Mouse (Mus musculus): ENCODE data around the gene Unc80. TPM values are rescaled to one million over a fixed set of nuclear protein-coding genes. Genes with fewer than 3 reads are reported as not detected.

Gene Unc80
- polyA plus RNA-seq, 1 experiment from 2014 or later = 7.2 TPM

DNA sequence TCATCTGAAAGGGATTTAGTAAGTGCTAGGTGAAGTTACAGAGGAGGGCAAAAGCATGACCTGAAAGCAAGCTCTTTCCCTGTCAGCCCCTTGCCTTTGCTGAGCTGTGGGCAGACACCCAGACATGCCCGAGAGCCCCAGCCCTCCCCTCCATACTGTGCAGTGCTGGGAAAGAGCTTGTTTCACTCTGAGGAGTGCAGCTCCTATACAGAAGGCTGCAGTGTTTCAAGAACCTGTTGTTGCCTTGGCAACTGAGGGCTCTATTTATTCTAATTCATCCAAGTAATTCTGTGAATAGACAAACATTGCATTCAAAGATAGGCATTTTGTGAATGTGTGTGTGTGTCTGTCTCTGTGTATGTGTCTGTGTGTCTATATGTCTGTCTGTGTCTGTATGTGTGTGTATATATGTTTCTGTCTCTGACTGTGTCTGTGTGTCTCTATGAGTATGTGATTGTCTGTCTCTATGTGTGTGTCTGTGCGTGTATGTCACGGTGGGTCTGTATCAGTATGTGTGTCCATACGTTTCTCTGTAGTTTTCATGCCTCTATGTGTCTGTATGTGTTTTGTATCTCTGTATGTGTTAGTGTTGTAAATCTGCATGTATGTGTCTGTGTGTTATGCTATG lies 187.1 kb downstream of the Unc80 start:
- Histone ChIP-seq H3K4me1 (ENCODE audit: control insufficient read depth, insufficient read depth, low read length) (peaks cover 5% of the 10 kb centered on the region), H3K36me3 (ENCODE audit: control insufficient read depth, insufficient read depth, low read length) (peaks cover 4% of the 10 kb centered on the region; the same call in 1 of the 2 replicates), H3K9ac (ENCODE audit: low read depth, low read length) (no peak overlapping the region), H3K4me3 (ENCODE audit: low read depth, low read length) (no peak overlapping the region), H3K27ac (ENCODE audit: low read length) (no peak overlapping the region), H3K27me3 (ENCODE audit: control insufficient read depth, insufficient read depth, low read depth, low read length) (no peaks in the 10 kb centered on the region), H3K9me3 (replicated peaks; ENCODE audit: control insufficient read depth, low read length, poor library complexity, severe bottlenecking) (no peaks in the 10 kb centered on the region), H3K4me2 (ENCODE audit: low read length) (no peak overlapping the region)
- WGBS = 37% methylated on average over 4 of the region's 4 CpGs
- peak; percentile 98 for ATAC-seq

DNA sequence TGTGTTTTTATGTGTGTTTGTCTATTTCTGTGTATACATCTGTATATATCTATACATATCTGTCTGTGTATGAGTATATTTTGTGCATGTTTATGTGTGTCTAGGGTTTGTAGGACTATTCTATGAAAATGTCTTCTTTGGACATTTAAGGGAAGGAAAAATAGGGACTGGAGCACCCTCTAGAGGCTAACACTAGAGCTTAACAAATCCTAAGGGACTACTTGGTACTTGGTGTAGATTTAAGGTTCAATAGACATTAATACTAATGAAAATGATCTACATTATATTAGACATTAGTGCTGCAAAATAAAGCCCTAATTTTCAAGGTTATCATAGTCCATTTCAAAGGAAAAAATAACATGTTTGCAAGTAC lies 187.6 kb downstream of the Unc80 start:
- Histone ChIP-seq H3K27ac (ENCODE audit: low read length) (no peak overlapping the region), H3K4me2 (ENCODE audit: low read length) (no peak overlapping the region), H3K27me3 (ENCODE audit: control insufficient read depth, insufficient read depth, low read depth, low read length) (no peaks in the 10 kb centered on the region), H3K36me3 (ENCODE audit: control insufficient read depth, insufficient read depth, low read length) (peaks cover 3% of the 10 kb centered on the region; the same call in 1 of the 2 replicates), H3K4me1 (ENCODE audit: control insufficient read depth, insufficient read depth, low read length) (peaks cover 5% of the 10 kb centered on the region), H3K4me3 (ENCODE audit: low read depth, low read length) (no peak overlapping the region), H3K9ac (ENCODE audit: low read depth, low read length) (no peak overlapping the region), H3K9me3 (replicated peaks; ENCODE audit: control insufficient read depth, low read length, poor library complexity, severe bottlenecking) (no peaks in the 10 kb centered on the region)
- ATAC-seq = peak; percentile 91

- Histone ChIP-seq H3K27ac (ENCODE audit: low read length) (no peak overlapping the region), H3K4me2 (ENCODE audit: low read length) (no peak overlapping the region), H3K27me3 (ENCODE audit: control insufficient read depth, insufficient read depth, low read depth, low read length) (no peaks in the 10 kb centered on the region), H3K4me1 (ENCODE audit: control insufficient read depth, insufficient read depth, low read length) (no peaks in the 10 kb centered on the region), H3K4me3 (ENCODE audit: low read depth, low read length) (no peak overlapping the region), H3K9me3 (replicated peaks; ENCODE audit: control insufficient read depth, low read length, poor library complexity, severe bottlenecking) (no peaks in the 10 kb centered on the region), H3K9ac (ENCODE audit: low read depth, low read length) (no peak overlapping the region), H3K36me3 (ENCODE audit: control insufficient read depth, insufficient read depth, low read length) (no peaks in the 10 kb centered on the region)
- no peak for ATAC-seq
- WGBS = 69% methylated on average over 7 of the region's 7 CpGs
These were observed 203.3 kb downstream of the Unc80 start for GRCm38 (mm10) chr1:66671475-66671874.

DNA sequence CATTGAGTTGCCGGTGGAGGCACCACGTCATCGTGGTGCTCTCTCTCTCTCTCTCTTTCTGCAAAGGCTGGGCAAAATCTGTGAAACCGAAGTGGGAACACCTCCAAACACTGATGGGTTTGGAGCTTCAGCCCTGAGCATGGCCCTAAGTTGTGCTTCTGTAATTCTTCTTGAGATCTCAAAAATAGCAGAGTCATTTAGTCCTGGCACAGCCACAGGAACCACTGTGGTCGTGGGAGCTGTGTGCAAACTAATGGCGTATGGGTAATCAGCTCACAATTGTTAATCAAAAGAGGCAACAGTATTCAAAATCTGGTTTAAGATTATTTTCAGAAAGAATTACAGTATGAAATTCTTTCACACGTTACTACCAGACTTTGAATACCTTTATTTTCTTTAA lies 204.6 kb downstream of the Unc80 start:
- no peak overlapping the region for H3K9ac ChIP-seq (ENCODE audit: low read depth, low read length)
- H3K27ac ChIP-seq (ENCODE audit: low read length) = no peak overlapping the region
- H3K4me1 ChIP-seq (ENCODE audit: control insufficient read depth, insufficient read depth, low read length) = no peaks in the 10 kb centered on the region
- no peak for ATAC-seq
- H3K27me3 ChIP-seq (ENCODE audit: control insufficient read depth, insufficient read depth, low read depth, low read length) = no peaks in the 10 kb centered on the region
- 89% methylated on average over 7 of the region's 7 CpGs for WGBS
- H3K4me2 ChIP-seq (ENCODE audit: low read length) = no peak overlapping the region
- no peaks in the 10 kb centered on the region for H3K36me3 ChIP-seq (ENCODE audit: control insufficient read depth, insufficient read depth, low read length)
- no peak overlapping the region for H3K4me3 ChIP-seq (ENCODE audit: low read depth, low read length)
- H3K9me3 ChIP-seq (replicated peaks; ENCODE audit: control insufficient read depth, low read length, poor library complexity, severe bottlenecking) = no peaks in the 10 kb centered on the region

- Histone ChIP-seq H3K4me1 (ENCODE audit: control insufficient read depth, insufficient read depth, low read length) (no peaks in the 10 kb centered on the region), H3K9ac (ENCODE audit: low read depth, low read length) (no peak overlapping the region), H3K4me3 (ENCODE audit: low read depth, low read length) (no peak overlapping the region), H3K27ac (ENCODE audit: low read length) (no peak overlapping the region), H3K9me3 (replicated peaks; ENCODE audit: control insufficient read depth, low read length, poor library complexity, severe bottlenecking) (no peaks in the 10 kb centered on the region), H3K36me3 (ENCODE audit: control insufficient read depth, insufficient read depth, low read length) (no peaks in the 10 kb centered on the region), H3K27me3 (ENCODE audit: control insufficient read depth, insufficient read depth, low read depth, low read length) (no peaks in the 10 kb centered on the region), H3K4me2 (ENCODE audit: low read length) (no peak overlapping the region)
- WGBS = 67% methylated on average over 14 of the region's 14 CpGs
- no peak for ATAC-seq
These were observed 209.8 kb downstream of the Unc80 start for GRCm38 (mm10) chr1:66677928-66678327.

DNA sequence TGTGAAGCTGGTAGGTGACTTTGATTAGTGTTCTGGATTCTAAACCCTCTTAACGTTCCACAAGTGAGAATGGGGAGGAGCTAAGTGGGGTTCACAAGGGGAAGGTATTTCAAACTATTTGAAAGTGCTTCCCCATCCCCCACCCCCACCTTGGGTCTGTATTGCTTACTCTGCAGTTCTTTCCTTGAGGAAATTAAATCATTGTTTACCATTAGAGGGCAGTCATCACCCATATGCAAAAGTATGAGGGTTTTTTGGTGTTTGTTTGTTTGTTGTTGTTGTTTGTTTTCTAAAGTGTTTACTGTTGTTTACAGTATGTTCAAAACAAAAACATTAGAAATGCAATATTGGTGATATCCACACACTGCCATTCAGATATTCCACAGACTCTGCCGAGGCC lies 210.5 kb downstream of the Unc80 start:
- Histone ChIP-seq H3K36me3 (ENCODE audit: control insufficient read depth, insufficient read depth, low read length) (no peaks in the 10 kb centered on the region), H3K4me1 (ENCODE audit: control insufficient read depth, insufficient read depth, low read length) (no peaks in the 10 kb centered on the region), H3K4me3 (ENCODE audit: low read depth, low read length) (no peak overlapping the region), H3K9ac (ENCODE audit: low read depth, low read length) (no peak overlapping the region), H3K27me3 (ENCODE audit: control insufficient read depth, insufficient read depth, low read depth, low read length) (no peaks in the 10 kb centered on the region), H3K9me3 (replicated peaks; ENCODE audit: control insufficient read depth, low read length, poor library complexity, severe bottlenecking) (no peaks in the 10 kb centered on the region), H3K4me2 (ENCODE audit: low read length) (no peak overlapping the region), H3K27ac (ENCODE audit: low read length) (no peak overlapping the region)
- WGBS = 40% methylated on average over 2 of the region's 2 CpGs
- no peak for ATAC-seq

DNA sequence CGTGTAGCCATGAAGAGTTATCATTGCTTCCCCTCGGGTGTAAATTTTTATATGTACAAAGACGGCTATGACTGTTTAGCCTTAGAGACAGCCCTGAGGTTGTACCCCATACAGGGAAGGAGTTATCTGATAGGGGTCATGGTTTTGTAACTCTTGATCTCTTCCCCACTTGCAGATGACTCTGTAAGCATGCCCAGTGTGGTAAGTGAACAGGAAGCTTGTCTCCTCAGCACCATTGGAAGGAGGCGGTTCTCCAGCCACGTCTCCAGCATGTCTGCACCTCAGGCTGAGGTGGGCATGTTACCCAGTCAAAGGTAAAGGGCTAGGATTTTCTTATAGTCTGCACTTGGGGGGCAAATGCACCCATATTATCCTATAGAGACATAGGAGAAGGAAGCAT lies 214.8 kb downstream of the Unc80 start:
- Histone ChIP-seq H3K4me1 (ENCODE audit: control insufficient read depth, insufficient read depth, low read length) (no peaks in the 10 kb centered on the region), H3K27me3 (ENCODE audit: control insufficient read depth, insufficient read depth, low read depth, low read length) (no peaks in the 10 kb centered on the region), H3K36me3 (ENCODE audit: control insufficient read depth, insufficient read depth, low read length) (no peaks in the 10 kb centered on the region), H3K9me3 (replicated peaks; ENCODE audit: control insufficient read depth, low read length, poor library complexity, severe bottlenecking) (no peaks in the 10 kb centered on the region), H3K4me3 (ENCODE audit: low read depth, low read length) (no peak overlapping the region), H3K4me2 (ENCODE audit: low read length) (no peak overlapping the region), H3K9ac (ENCODE audit: low read depth, low read length) (no peak overlapping the region), H3K27ac (ENCODE audit: low read length) (no peak overlapping the region)
- 92% methylated on average over 5 of the region's 5 CpGs for WGBS
- no peak for ATAC-seq

DNA sequence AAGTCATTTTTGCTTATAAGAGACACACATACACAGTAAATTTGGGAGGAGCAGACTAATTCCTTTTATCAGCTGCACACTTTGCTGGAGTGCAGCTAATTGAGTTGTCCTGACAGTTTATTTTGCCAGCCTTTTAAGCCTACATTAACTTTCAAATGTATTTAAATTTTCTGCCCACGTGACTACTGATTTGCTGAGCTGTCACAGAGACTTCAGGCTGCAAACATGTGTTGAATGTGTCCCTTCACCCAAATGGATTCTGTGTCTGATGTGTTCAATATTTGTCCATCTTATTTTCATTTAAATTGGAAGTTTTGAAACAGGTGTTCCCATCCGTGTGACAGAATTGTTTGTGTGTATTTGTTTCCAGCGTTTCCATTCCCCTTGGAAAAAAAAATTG lies 223.6 kb downstream of the Unc80 start:
- WGBS = 56% methylated on average over 3 of the region's 3 CpGs
- Histone ChIP-seq H3K27ac (ENCODE audit: low read length) (no peak overlapping the region), H3K27me3 (ENCODE audit: control insufficient read depth, insufficient read depth, low read depth, low read length) (no peaks in the 10 kb centered on the region), H3K36me3 (ENCODE audit: control insufficient read depth, insufficient read depth, low read length) (peaks cover 2% of the 10 kb centered on the region; the same call in 1 of the 2 replicates), H3K4me1 (ENCODE audit: control insufficient read depth, insufficient read depth, low read length) (no peaks in the 10 kb centered on the region), H3K9me3 (replicated peaks; ENCODE audit: control insufficient read depth, low read length, poor library complexity, severe bottlenecking) (no peaks in the 10 kb centered on the region), H3K4me2 (ENCODE audit: low read length) (no peak overlapping the region), H3K4me3 (ENCODE audit: low read depth, low read length) (no peak overlapping the region), H3K9ac (ENCODE audit: low read depth, low read length) (no peak overlapping the region)
- ATAC-seq = no peak

DNA sequence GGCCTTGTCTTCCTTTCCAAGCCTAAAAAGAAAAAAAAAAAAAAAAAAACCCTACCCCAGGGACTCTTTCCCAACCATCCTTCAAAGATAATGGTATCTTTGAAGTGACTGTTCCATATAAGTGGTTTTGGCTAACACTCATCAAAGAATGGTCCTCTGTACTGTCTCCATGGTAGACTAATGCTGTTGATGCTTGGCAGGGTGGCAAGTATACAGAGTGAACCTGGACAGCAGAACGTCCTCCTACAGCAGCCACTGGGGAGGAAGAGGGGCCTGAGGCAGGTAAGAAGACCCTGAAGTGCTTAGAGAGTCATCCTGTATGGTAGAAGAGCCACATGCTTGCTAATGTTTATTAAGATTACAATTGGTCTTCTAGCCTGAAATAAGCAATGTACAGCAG lies 224.1 kb downstream of the Unc80 start:
- WGBS = 62% methylated on average over 1 of the region's 1 CpGs
- peaks cover 2% of the 10 kb centered on the region; the same call in 1 of the 2 replicates for H3K36me3 ChIP-seq (ENCODE audit: control insufficient read depth, insufficient read depth, low read length)
- no peaks in the 10 kb centered on the region for H3K9me3 ChIP-seq (replicated peaks; ENCODE audit: control insufficient read depth, low read length, poor library complexity, severe bottlenecking)
- H3K27me3 ChIP-seq (ENCODE audit: control insufficient read depth, insufficient read depth, low read depth, low read length) = no peaks in the 10 kb centered on the region
- no peak overlapping the region for H3K27ac ChIP-seq (ENCODE audit: low read length)
- no peaks in the 10 kb centered on the region for H3K4me1 ChIP-seq (ENCODE audit: control insufficient read depth, insufficient read depth, low read length)
- H3K4me2 ChIP-seq (ENCODE audit: low read length) = no peak overlapping the region
- no peak overlapping the region for H3K4me3 ChIP-seq (ENCODE audit: low read depth, low read length)
- no peak overlapping the region for H3K9ac ChIP-seq (ENCODE audit: low read depth, low read length)
- ATAC-seq = peak; percentile 56; the same call in 1 of the 2 replicates

All from midbrain, embryonic 16.5 days (tissue).